Mouse (Mus musculus) ovary, postnatal 36 days (tissue): ENCODE results near the gene Steap1.

ENCODE experiments used
- DNase-seq: peaks from one replicate; pipeline ENCODE4 v3.0.0; 2022; ENCODE audit warnings: low spot score, mixed read lengths

Steap1 gene

GRCm38 (mm10) chr5:5686973-5687372 lies 62.2 kb downstream of the Steap1 start:
- no peak for DNase-seq
